Mouse (Mus musculus): ENCODE measurements around the gene Bmp6. TPM values are rescaled to one million over a fixed set of nuclear protein-coding genes. Genes with fewer than 3 reads are reported as not detected.

The Bmp6 gene
- polyA plus RNA-seq, 1 experiment from 2014 or later: 0.31 TPM

DNA sequence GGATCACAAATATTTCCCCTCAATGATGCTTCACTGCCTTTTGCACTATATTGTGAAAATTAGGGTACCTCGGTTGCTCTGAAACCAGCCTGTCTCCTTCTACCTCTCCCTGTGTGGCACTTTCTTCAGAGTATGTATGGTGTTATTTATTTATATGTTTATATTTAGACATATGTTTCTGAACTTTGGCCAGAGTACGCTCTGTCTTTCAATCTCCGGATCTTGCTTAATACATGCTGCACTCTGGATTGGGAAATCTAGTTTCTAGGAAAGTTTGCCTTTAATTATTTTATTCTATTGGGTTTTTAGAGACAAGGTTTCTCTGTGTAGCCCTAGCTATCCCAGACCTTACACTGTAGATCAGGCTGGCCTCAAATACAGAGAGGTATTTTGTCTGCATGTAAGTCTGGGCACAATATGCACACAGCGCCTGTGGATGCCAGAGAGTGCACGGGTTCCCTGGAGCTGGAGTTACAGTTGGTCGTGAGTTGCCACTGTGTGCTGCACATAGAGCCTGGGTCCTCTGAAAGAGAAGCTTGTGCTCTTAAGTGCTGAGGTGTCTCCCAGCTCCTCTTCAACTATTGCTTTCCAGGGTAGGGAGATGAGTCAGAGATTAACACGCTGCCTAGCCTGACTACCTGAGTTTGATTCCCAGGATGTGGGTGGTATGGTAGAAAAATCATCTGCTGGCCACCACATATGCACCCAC lies 194.4 kb downstream of the Bmp6 start:
- Histone ChIP-seq H3K4me3 (ENCODE audit: low read depth, low read length) (no peak overlapping the region), H3K9me3 (ENCODE audit: low read length) (no peaks in the 10 kb centered on the region), H3K27me3 (ENCODE audit: insufficient read depth, low read length) (no peaks in the 10 kb centered on the region), H3K4me2 (ENCODE audit: low read depth, low read length) (no peak overlapping the region), H3K27ac (ENCODE audit: low read depth) (0 out of 2 replicates have a peak overlapping the region, but pooled peaks have one; percentile 23), H3K4me1 (ENCODE audit: insufficient read depth) (no peaks in the 10 kb centered on the region), H3K9ac (replicated peaks) (no peak overlapping the region), H3K36me3 (replicated peaks; ENCODE audit: insufficient read depth, low read length) (no peaks in the 10 kb centered on the region)
- TF ChIP-seq EP300 (IDR thresholded peaks at IDR 0.05; ENCODE audit: low read depth) (peak; percentile 75; the same call in 1 of the 2 replicates), CTCF (IDR thresholded peaks at IDR 0.05; ENCODE audit: low read depth) (no peak)
- DNase-seq (no peak), ATAC-seq (peak; percentile 67)
- WGBS (ENCODE audit: insufficient replicate concordance): 75% methylated on average over 7 of the region's 7 CpGs

DNA sequence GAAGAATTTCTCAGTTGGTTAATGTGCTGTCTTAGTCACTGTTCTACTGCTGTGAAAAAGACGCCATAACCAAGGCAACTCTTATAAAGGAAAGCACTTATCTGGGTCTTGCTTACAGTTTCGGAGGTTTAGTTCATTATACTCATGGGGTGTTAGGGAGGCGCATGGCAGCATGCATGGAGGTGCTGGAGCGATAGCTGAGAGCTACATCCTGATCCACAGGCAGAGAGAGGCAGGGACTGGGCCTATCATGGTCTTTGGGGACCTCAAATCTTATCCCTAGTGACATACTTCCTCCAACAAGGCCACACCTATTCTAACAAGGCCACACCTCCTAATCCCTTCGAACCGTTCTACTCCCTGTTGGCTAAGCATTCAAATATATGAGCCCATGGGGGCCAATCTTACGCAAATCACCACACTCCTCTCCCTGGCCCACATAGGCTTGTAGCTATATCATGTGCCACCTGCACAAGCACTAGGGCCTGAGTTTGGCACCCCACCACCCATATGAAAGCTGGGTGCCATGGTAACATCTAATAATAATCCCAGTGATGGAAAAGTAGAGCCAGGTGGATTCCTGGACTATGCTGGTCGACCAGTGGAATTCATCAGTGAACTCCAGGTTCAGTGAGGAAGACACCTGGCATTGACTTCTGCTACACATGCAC lies 198.7 kb downstream of the Bmp6 start:
- Histone ChIP-seq H3K9ac (replicated peaks) (no peak overlapping the region), H3K4me2 (ENCODE audit: low read depth, low read length) (no peak overlapping the region), H3K36me3 (replicated peaks; ENCODE audit: insufficient read depth, low read length) (no peaks in the 10 kb centered on the region), H3K9me3 (ENCODE audit: low read length) (no peaks in the 10 kb centered on the region), H3K27ac (ENCODE audit: low read depth) (no peak overlapping the region), H3K4me1 (ENCODE audit: insufficient read depth) (no peaks in the 10 kb centered on the region), H3K27me3 (ENCODE audit: insufficient read depth, low read length) (no peaks in the 10 kb centered on the region), H3K4me3 (ENCODE audit: low read depth, low read length) (no peak overlapping the region)
- DNase-seq (peak; percentile 4), ATAC-seq (no peak)
- WGBS (ENCODE audit: insufficient replicate concordance): 81% methylated on average over 8 of the region's 8 CpGs
- TF ChIP-seq EP300 (IDR thresholded peaks at IDR 0.05; ENCODE audit: low read depth) (no peak), CTCF (IDR thresholded peaks at IDR 0.05; ENCODE audit: low read depth) (no peak)

DNA sequence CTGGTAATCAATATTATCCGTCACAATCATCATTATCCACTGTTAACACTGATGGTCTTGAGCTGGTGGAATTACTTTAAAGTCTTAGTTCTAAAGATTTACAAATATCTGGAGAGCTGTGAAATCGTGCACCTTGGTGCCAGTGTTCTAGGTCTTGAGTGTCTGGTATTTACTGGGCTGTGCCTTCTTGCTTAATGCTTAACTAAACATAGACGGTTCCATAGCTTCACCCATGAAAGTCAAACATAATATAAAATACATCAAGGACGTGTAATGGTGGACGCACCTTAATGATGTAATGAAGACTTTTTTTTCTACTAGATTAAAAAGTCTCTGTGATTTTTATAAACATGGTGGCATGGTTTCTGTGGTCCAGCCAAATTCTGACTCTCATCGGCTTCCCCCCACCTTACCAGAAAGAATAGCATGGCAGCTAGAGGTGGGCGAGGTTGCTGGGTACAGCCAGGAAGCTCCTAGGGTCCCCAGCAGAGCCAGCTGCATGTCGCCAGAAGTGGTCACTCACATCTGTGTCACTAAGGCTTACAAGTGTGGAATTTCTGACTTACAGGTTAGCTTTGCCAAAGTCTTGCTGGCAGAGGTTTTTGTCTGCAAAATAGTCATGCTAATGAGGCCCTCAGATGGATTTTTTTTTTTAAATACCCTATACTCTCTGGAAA lies 200.0 kb downstream of the Bmp6 start:
- Histone ChIP-seq H3K27me3 (ENCODE audit: insufficient read depth, low read length) (no peaks in the 10 kb centered on the region), H3K4me3 (ENCODE audit: low read depth, low read length) (no peak overlapping the region), H3K4me2 (ENCODE audit: low read depth, low read length) (no peak overlapping the region), H3K36me3 (replicated peaks; ENCODE audit: insufficient read depth, low read length) (no peaks in the 10 kb centered on the region), H3K27ac (ENCODE audit: low read depth) (no peak overlapping the region), H3K4me1 (ENCODE audit: insufficient read depth) (no peaks in the 10 kb centered on the region), H3K9me3 (ENCODE audit: low read length) (no peaks in the 10 kb centered on the region), H3K9ac (replicated peaks) (no peak overlapping the region)
- peak; percentile 1 for DNase-seq
- 76% methylated on average over 8 of the region's 8 CpGs for WGBS (ENCODE audit: insufficient replicate concordance)
- no peak for ATAC-seq
- TF ChIP-seq CTCF (IDR thresholded peaks at IDR 0.05; ENCODE audit: low read depth) (no peak), EP300 (IDR thresholded peaks at IDR 0.05; ENCODE audit: low read depth) (no peak)

DNA sequence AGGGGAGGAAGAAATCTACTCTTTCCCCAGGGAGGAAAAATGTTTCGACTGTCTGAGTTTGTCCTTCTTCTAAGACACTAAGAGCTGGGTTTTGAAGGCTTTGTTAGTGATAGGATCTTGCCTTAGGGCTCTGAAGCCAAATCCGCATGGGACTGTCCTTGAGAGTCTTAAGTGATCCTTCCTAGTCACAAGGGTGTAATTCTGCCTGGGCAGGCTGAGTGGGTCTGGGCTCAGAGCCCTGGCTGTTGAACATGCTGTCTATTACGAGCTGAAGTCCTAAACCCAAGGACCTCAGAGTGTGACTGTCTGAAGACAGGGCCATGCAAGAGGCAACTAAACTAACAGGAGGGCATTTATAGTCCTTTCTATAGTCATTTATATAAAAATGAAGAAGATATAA lies 200.6 kb downstream of the Bmp6 start:
- 70% methylated on average over 3 of the region's 3 CpGs for WGBS (ENCODE audit: insufficient replicate concordance)
- TF ChIP-seq CTCF (IDR thresholded peaks at IDR 0.05; ENCODE audit: low read depth): no peak
- TF ChIP-seq EP300 (IDR thresholded peaks at IDR 0.05; ENCODE audit: low read depth): no peak
- no peaks in the 10 kb centered on the region for H3K9me3 ChIP-seq (ENCODE audit: low read length)
- H3K27ac ChIP-seq (ENCODE audit: low read depth): no peak overlapping the region
- H3K4me2 ChIP-seq (ENCODE audit: low read depth, low read length): no peak overlapping the region
- no peak overlapping the region for H3K9ac ChIP-seq (replicated peaks)
- ATAC-seq: no peak
- H3K4me3 ChIP-seq (ENCODE audit: low read depth, low read length): no peak overlapping the region
- H3K4me1 ChIP-seq (ENCODE audit: insufficient read depth): no peaks in the 10 kb centered on the region
- peak; percentile 4 for DNase-seq
- no peaks in the 10 kb centered on the region for H3K27me3 ChIP-seq (ENCODE audit: insufficient read depth, low read length)
- H3K36me3 ChIP-seq (replicated peaks; ENCODE audit: insufficient read depth, low read length): no peaks in the 10 kb centered on the region

DNA sequence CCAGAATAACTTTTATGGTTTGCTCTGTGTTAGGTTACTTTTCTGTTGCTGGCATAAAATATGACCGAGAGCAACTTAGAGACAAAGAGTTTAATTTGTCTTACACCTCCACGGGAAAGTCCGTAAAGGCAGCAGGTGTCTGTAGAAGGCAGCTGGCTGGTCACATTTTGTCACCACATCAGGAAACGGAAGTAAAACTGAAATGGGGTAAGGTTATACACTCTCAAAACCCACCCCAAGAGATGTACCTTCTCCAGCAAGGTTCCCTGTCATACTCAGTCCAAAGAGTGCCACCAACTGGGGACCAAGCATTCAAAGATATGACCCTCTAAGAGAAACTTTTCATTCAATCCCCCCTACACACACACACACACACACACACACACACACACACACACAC lies 201.8 kb downstream of the Bmp6 start:
- H3K4me2 ChIP-seq (ENCODE audit: low read depth, low read length): no peak overlapping the region
- H3K4me3 ChIP-seq (ENCODE audit: low read depth, low read length): no peak overlapping the region
- no peaks in the 10 kb centered on the region for H3K4me1 ChIP-seq (ENCODE audit: insufficient read depth)
- TF ChIP-seq EP300 (IDR thresholded peaks at IDR 0.05; ENCODE audit: low read depth): no peak
- no peak for TF ChIP-seq CTCF (IDR thresholded peaks at IDR 0.05; ENCODE audit: low read depth)
- whole genome bisulfite sequencing (ENCODE audit: insufficient replicate concordance): 65% methylated on average over 4 of the region's 4 CpGs
- no peaks in the 10 kb centered on the region for H3K27me3 ChIP-seq (ENCODE audit: insufficient read depth, low read length)
- H3K9me3 ChIP-seq (ENCODE audit: low read length): no peaks in the 10 kb centered on the region
- no peak overlapping the region for H3K27ac ChIP-seq (ENCODE audit: low read depth)
- H3K9ac ChIP-seq (replicated peaks): no peak overlapping the region
- no peak for DNase-seq
- ATAC-seq: no peak
- H3K36me3 ChIP-seq (replicated peaks; ENCODE audit: insufficient read depth, low read length): no peaks in the 10 kb centered on the region

DNA sequence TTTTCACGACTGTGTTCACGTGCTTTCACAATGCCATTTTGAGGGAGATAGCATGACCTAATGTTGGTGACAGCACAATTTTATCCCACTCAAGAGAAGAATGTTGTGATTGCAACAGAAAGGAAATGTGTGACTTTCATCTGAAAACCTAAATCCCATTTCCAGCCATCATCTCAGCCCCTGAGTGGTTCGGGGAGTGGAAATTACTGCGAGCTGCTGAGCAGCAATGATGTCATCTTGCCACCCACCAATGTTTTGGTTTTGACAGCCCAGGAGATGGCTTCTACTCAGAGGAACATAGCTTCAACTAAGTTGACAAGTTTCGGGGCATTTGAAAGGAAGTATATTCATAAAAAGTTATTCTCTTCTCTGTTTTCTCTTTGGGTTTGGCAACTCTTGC lies 202.8 kb downstream of the Bmp6 start:
- TF ChIP-seq EP300 (IDR thresholded peaks at IDR 0.05; ENCODE audit: low read depth) (no peak), CTCF (IDR thresholded peaks at IDR 0.05; ENCODE audit: low read depth) (no peak)
- 81% methylated on average over 5 of the region's 5 CpGs for WGBS (ENCODE audit: insufficient replicate concordance)
- H3K27ac ChIP-seq (ENCODE audit: low read depth): no peak overlapping the region
- H3K4me1 ChIP-seq (ENCODE audit: insufficient read depth): no peaks in the 10 kb centered on the region
- H3K9me3 ChIP-seq (ENCODE audit: low read length): no peaks in the 10 kb centered on the region
- H3K36me3 ChIP-seq (replicated peaks; ENCODE audit: insufficient read depth, low read length): no peaks in the 10 kb centered on the region
- no peak for ATAC-seq
- H3K4me2 ChIP-seq (ENCODE audit: low read depth, low read length): no peak overlapping the region
- H3K27me3 ChIP-seq (ENCODE audit: insufficient read depth, low read length): no peaks in the 10 kb centered on the region
- peak; percentile 1 for DNase-seq
- H3K9ac ChIP-seq (replicated peaks): no peak overlapping the region
- no peak overlapping the region for H3K4me3 ChIP-seq (ENCODE audit: low read depth, low read length)
